17 mouse cellular contexts compared by ENCODE assay signal in the genomic region with DNA sequence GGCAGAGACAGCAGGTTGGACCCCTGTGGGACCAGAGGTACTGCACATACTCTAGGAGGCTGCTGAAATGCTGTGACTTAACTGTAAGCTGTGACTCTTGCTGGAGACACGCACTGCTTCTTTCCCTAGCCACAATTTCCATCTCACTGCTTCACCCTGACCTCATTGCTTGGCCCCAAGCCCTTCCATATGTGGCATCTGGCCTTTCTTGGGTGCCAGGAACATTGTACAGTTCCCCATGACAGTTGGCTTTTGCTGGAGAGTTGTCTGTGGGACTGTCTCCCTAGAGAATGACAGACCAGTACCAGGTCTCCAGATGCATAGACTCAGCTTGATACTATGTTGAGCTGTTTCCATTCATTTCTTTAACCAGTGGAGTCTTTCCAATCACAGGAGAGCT. TPM values are rescaled to one million over a fixed set of nuclear protein-coding genes. Genes with fewer than 3 reads are reported as not detected.
DNase-seq lines count a peak whose midpoint lies in the region; ATAC-seq lines count a peak whose summit lies in the region.
"Had no signal": no experiment of that assay in that cellular context is flagged by ENCODE, and none has a peak within 500 bp of the region (broad histone marks: within the 10 kb centered on the region; RNA-seq: fewer than 3 reads in every experiment).

No protein-coding gene starts in this region.

- no peak overlapping the region for H3K9ac ChIP-seq in intestine, embryonic 16.5 days (ENCODE audit: low read depth, low read length)
- no peak overlapping the region for H3K9ac ChIP-seq in intestine, embryonic 15.5 days
- H3K9ac ChIP-seq: embryonic facial prominence, embryonic 12.5 days; liver, embryonic 12.5 days had no signal

- H3K27ac ChIP-seq in intestine, embryonic 16.5 days (ENCODE audit: low read length): no peak overlapping the region
- H3K27ac ChIP-seq in intestine, embryonic 15.5 days: no peak overlapping the region
- H3K27ac ChIP-seq: embryonic facial prominence, embryonic 12.5 days; gastrocnemius, adult 2 months; limb, embryonic 10.5 days; liver, embryonic 12.5 days had no signal

- H3K9me3 ChIP-seq in intestine, embryonic 16.5 days (ENCODE audit: control insufficient read depth, low read length): no peaks in the 10 kb centered on the region
- H3K9me3 ChIP-seq in intestine, embryonic 15.5 days: no peaks in the 10 kb centered on the region
- H3K9me3 ChIP-seq: embryonic facial prominence, embryonic 12.5 days; limb, embryonic 10.5 days; liver, embryonic 12.5 days had no signal

- 0 out of 2 replicates have a peak, but pooled peaks cover 2% of the 10 kb centered on the region for H3K4me1 ChIP-seq in intestine, embryonic 16.5 days (ENCODE audit: control insufficient read depth, insufficient read depth, low read length)
- no peaks in the 10 kb centered on the region for H3K4me1 ChIP-seq in intestine, embryonic 15.5 days (replicated peaks)
- H3K4me1 ChIP-seq: embryonic facial prominence, embryonic 12.5 days; limb, embryonic 10.5 days; liver, embryonic 12.5 days had no signal

- H3K4me2 ChIP-seq in intestine, embryonic 16.5 days (ENCODE audit: low read depth, low read length): no peak overlapping the region
- no peak overlapping the region for H3K4me2 ChIP-seq in intestine, embryonic 15.5 days (replicated peaks)
- H3K4me2 ChIP-seq: embryonic facial prominence, embryonic 12.5 days; liver, embryonic 12.5 days; midbrain, embryonic 11.5 days had no signal

- H3K27me3 ChIP-seq in intestine, embryonic 16.5 days (replicated peaks; ENCODE audit: control insufficient read depth, insufficient read depth, low read length): no peaks in the 10 kb centered on the region
- H3K27me3 ChIP-seq in intestine, embryonic 15.5 days (replicated peaks): no peaks in the 10 kb centered on the region
- H3K27me3 ChIP-seq: embryonic facial prominence, embryonic 12.5 days had no signal

- ATAC-seq in intestine, embryonic 16.5 days: 0 out of 2 replicates have a peak, but pooled peaks have one; percentile 9
- no peak for ATAC-seq in intestine, embryonic 15.5 days
- ATAC-seq: liver, embryonic 12.5 days had no signal

- H3K4me3 ChIP-seq in intestine, embryonic 16.5 days (ENCODE audit: low read length): no peak overlapping the region
- no peak overlapping the region for H3K4me3 ChIP-seq in intestine, embryonic 15.5 days (replicated peaks)
- H3K4me3 ChIP-seq: embryonic facial prominence, embryonic 12.5 days; gastrocnemius, adult 2 months; limb, embryonic 10.5 days; liver, embryonic 12.5 days had no signal

- WGBS in intestine, embryonic 16.5 days: 70% methylated on average over 1 of the region's 1 CpGs
- WGBS in intestine, embryonic 15.5 days: 62% methylated on average over 1 of the region's 1 CpGs

- H3K36me3 ChIP-seq in intestine, embryonic 16.5 days (ENCODE audit: control insufficient read depth, insufficient read depth, low read length): no peaks in the 10 kb centered on the region
- no peaks in the 10 kb centered on the region for H3K36me3 ChIP-seq in intestine, embryonic 15.5 days
- H3K36me3 ChIP-seq: embryonic facial prominence, embryonic 12.5 days; limb, embryonic 10.5 days; liver, embryonic 12.5 days had no signal

- DNase-seq in 3T3-L1 (ENCODE audit: low read depth, low spot score): peak; percentile 69
- DNase-seq in brain, adult 2 months (ENCODE audit: low read depth, low spot score): peak; percentile 33
- DNase-seq in cerebellum, adult 9-11 months: peak; percentile 44
- DNase-seq in spleen, adult 18-20 months: no peak
- DNase-seq in urinary bladder, postnatal 36 days (ENCODE audit: low spot score in 2 of 2): no peak
- no peak for DNase-seq in urinary bladder, postnatal 10 days (ENCODE audit: low spot score)

RNA-seq across cellular contexts. Expression of a gene that starts 21.2 kb away (rescaled TPM):
- not detected in 2 replicates for polyA plus RNA-seq in intestine, embryonic 16.5 days (2015; fragmentation: Nextera tagmentation; extraction: Ambion mirVana)
- polyA plus RNA-seq in intestine, embryonic 15.5 days (2015; fragmentation: Nextera tagmentation; extraction: Ambion mirVana): not detected in 2 replicates
- polyA plus RNA-seq: adrenal gland, adult 2 months; embryonic facial prominence, embryonic 12.5 days; forebrain, embryonic 16.5 days; hindbrain, embryonic 16.5 days; limb, embryonic 10.5 days; liver, embryonic 12.5 days; midbrain, embryonic 11.5 days; stomach, embryonic 16.5 days had no signal

Comparison
In these comparisons a context has a peak if more than half of its experiments do, and no peak if none do; other contexts are left out.
1. DNase-seq: peak in 3T3-L1 (single experiment), brain, adult 2 months (single experiment) and cerebellum, adult 9-11 months (single experiment); none in spleen, adult 18-20 months (0 of 2), urinary bladder, postnatal 36 days (0 of 2) and urinary bladder, postnatal 10 days (single experiment).